Mouse (Mus musculus) kidney, adult 9 months (tissue): Measurements from ENCODE around the gene Smyd1.

Experiments used
- DNase-seq: peaks from one replicate; pipeline ENCODE4 v3.0.0; 2022

Smyd1 gene

GRCm38 (mm10) chr6:71257375-71257774 is 64.7 kb downstream of the Smyd1 start:
- no peak for DNase-seq

- DNase-seq: no peak
Measured at GRCm38 (mm10) chr6:71256166-71256565, 65.9 kb downstream of the Smyd1 start.

- no peak for DNase-seq
Measured at GRCm38 (mm10) chr6:71254456-71254855, 67.6 kb downstream of the Smyd1 start.

- DNase-seq: no peak
Measured at GRCm38 (mm10) chr6:71250951-71251350, 71.1 kb downstream of the Smyd1 start.

GRCm38 (mm10) chr6:71249615-71250014 is 72.4 kb downstream of the Smyd1 start:
- DNase-seq: no peak

GRCm38 (mm10) chr6:71248420-71248819 is 73.6 kb downstream of the Smyd1 start:
- no peak for DNase-seq

GRCm38 (mm10) chr6:71243258-71243657 is 78.8 kb downstream of the Smyd1 start:
- DNase-seq: no peak

GRCm38 (mm10) chr6:71242811-71243210 is 79.2 kb downstream of the Smyd1 start:
- DNase-seq: no peak

- no peak for DNase-seq
Measured at GRCm38 (mm10) chr6:71240831-71241230, 81.2 kb downstream of the Smyd1 start.

GRCm38 (mm10) chr6:71239069-71239750 is 82.8 kb downstream of the Smyd1 start:
- DNase-seq: no peak

GRCm38 (mm10) chr6:71237031-71237431 is 85.0 kb downstream of the Smyd1 start:
- DNase-seq: peak; percentile 67

GRCm38 (mm10) chr6:71236506-71236905 is 85.5 kb downstream of the Smyd1 start:
- peak; percentile 78 for DNase-seq

GRCm38 (mm10) chr6:71235944-71236343 is 86.1 kb downstream of the Smyd1 start:
- peak; percentile 25 for DNase-seq

- no peak for DNase-seq
Measured at GRCm38 (mm10) chr6:71235121-71235520, 86.9 kb downstream of the Smyd1 start.

GRCm38 (mm10) chr6:71227157-71227770 is 94.8 kb downstream of the Smyd1 start:
- DNase-seq: peak; percentile 17

GRCm38 (mm10) chr6:71226544-71226943 is 95.5 kb downstream of the Smyd1 start:
- no peak for DNase-seq

GRCm38 (mm10) chr6:71224184-71224943 is 97.7 kb downstream of the Smyd1 start:
- no peak for DNase-seq

- no peak for DNase-seq
Measured at GRCm38 (mm10) chr6:71221501-71221900, 100.5 kb downstream of the Smyd1 start.

- no peak for DNase-seq
Measured at GRCm38 (mm10) chr6:71212471-71212870, 109.6 kb downstream of the Smyd1 start.

- DNase-seq: no peak
Measured at GRCm38 (mm10) chr6:71211917-71212316, 110.1 kb downstream of the Smyd1 start.

GRCm38 (mm10) chr6:71208691-71209090 is 113.3 kb downstream of the Smyd1 start:
- DNase-seq: no peak

GRCm38 (mm10) chr6:71204166-71204565 is 117.9 kb downstream of the Smyd1 start:
- no peak for DNase-seq

GRCm38 (mm10) chr6:71203674-71204073 is 118.4 kb downstream of the Smyd1 start:
- DNase-seq: no peak

- no peak for DNase-seq
Measured at GRCm38 (mm10) chr6:71201925-71202324, 120.1 kb downstream of the Smyd1 start.
